Mouse (Mus musculus): ENCODE measurements around the gene Adgrl3.

- TF ChIP-seq CTCF (IDR thresholded peaks at IDR 0.05; ENCODE audit: extremely low read depth, insufficient read depth, low read length) (no peak), POLR2A (IDR thresholded peaks at IDR 0.05; ENCODE audit: extremely low read depth, insufficient read depth, low read length) (no peak)
Observed at GRCm38 (mm10) chr5:81370126-81370850, 350.4 kb downstream of the Adgrl3 start.
